Mouse (Mus musculus): ENCODE results near the gene Trpv5.

Gene Trpv5

DNA sequence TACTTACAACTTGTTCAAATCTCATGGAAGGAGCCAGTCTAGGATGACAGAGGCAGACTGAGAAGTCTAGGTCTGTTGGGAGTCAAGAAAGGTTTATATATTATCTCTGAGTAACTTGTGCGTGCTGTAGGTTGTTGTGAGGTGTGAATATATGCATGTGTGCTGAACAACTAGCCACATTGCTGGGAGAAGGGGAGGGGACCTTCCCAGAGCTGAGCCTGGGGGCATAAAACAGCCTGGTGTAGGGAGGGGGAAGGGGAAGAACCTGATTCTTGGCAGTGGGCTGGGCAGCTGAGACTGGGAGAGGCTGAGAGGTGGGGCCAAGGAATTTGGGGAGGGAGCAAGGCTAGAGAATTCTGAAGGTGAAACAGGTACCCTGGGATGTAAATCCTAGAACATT lies at the start of gene Trpv5:
TSS of gene Trpv5 (minus strand) at position 101 of the 400 bp plus-strand sequence.
- no peak for DNase-seq

DNA sequence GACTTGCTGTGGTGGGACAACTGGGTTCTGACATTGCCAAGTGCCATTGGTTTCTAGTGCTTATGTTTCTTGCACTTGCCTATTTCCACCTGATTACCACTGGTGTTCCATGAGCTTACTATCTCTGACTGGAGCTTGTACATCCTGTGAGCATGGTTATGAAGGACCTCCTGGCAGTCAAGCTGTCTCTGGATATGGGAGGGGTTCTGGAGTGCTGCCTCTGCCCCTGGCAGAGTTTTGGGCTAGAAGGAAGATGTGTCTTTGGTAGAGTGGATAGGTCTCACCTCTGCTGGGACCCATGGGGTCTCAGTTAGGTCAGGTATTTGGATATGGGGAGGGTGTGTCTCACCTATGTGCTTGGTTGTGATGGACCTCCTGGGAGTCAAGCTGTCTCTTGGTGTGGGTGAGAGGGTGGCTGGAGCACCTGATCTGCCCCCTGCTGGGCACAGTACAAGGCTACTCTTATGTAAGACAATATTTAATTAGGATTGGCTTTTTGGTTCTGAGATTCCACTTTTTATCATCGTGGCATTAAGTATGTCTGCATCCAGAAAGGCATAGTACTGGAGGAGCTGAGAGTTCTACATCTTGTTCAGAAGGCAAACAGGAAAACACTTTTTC lies 47.5 kb upstream of the Trpv5 start:
- DNase-seq, result peak in 1 of 2 experiments; percentile 3

DNA sequence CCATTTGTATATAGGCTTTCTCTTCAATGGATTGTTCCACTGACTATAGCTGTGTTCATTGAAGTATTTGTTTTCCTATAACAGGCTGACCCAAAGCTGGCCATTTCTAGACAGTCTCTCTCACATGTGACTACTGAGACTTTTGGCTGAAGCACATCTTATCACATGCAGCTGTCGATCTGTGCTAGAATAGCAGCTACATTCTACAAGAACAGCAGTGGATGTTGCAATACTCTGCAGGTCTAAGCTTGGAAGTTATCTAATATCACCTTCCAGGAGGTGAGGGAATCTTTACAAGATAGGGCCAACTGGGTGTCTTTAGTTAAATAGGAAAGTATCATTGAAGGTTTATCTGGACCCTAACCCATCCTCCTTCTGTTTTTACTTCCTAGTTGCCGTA lies 40.9 kb upstream of the Trpv5 start:
- DNase-seq, result no peak

DNA sequence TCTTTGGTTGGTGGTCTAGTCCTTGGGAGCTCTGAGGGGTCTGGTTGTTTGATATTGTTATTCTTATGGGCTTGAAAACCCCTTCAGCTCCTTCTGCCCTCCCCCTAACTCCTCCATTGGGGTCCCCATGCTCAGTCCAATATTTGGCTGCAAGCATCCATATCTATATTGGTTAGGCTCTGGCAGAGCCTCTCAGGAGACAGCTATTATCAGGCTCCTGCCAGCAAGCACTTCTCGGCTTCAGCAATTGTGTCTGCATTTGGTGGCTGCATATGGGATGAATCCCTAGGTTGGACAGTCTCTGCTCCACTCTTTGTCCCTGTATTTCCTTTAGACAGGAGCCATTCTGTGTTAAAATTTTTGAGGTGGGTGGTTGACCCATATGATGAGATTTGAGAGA lies 29.7 kb upstream of the Trpv5 start:
- DNase-seq, result no peak

DNA sequence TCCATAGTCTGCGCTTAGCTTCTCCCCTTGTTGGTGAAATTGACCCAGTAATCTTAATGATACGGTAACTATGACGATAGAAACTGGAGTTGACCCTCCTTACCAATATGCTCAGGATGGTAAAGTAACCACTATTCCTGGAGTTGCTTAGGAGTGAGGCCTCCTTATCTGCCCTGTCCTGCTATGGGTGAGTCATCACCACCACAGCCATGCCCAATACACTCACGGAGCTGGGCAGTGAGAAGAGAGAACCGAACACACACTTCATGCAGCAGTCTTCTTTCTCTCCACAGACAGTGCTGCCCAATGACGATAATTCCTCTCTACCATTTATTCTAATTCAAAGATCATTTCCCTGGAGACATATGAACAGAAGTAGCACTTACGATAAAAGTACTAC lies 25.7 kb upstream of the Trpv5 start:
- DNase-seq, result no peak

DNA sequence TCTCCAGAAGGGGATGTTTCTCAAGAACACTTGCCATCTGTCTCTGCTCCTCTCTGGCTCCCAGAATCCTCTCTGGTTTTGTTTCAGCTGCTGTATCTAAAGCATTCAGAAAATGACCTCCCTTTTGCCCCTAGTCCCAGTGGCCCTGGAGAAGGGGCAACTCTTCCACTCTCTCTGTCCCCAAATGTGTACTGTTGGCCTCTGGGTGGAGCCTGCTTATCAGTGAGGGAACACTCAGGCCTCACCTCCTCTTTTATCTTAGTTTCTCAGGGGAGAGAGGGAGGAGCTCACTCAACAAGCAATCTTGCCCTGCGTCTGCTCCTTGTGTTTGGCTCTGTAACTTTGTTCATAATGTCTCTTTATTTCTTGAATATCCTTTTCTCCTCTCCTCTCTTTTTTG lies 23.6 kb upstream of the Trpv5 start, which contains the start of gene Kel:
TSS of gene Kel (minus strand) at position 217 of the 400 bp plus-strand sequence.
- DNase-seq, result no peak

DNA sequence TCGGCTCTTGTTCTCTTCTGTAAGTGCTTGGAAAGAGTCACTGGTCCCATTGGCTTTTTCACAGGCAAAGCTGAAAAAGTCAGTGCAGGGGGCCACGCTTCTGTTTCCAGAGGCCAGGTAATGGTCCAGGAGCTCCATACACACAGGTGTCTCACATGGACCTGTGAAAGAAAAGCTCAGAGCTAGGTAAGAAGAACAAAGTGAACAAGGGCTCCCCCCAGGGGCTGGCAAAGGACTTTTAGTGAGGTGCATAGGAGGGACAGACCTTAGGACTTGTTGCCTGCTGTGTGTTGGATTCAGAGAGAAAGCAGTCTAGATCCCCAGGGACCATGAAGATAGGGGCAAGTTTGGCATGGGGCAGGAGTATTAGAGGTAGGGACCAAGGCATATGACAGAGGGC lies 22.4 kb upstream of the Trpv5 start:
- DNase-seq, result peak in 1 of 2 experiments; percentile 6

DNA sequence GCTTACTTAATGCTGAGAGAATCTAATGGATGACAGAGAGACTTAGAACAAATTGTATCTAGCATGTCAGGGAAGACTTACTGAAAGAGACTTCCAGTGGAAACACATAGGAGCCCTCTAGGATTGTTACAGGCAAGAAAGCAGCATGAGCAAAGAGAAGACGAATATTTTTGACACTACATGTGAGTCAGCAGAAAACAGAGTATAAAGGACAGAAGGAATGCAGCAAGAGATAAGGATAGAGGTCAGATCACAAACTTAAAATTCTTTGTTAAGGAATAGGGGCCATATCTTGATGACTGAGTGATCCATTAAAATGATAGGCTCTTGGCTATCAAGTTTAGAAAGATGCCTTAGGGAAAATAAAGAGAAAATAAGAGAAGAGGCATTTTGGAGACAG lies 20.7 kb upstream of the Trpv5 start:
- no peak for DNase-seq

DNA sequence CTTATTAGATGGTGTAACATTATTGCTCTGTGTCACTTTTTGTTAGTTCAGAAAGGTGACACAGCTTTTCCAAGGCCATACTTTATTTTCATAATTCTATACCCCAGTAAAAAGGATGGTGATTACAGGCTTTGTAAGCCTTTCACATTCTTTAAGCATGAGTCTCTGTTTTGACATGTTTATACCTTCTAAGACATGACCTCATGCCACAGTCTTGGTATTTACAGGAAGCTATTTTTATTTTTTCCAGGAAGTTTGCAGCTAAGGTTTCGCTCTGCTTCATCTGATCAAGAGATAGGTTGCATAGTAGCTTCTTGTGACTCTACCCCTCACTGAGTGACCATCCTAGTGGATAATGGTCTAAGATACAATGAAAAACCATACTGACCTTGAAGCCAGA lies 13.8 kb upstream of the Trpv5 start:
- DNase-seq, result no peak

DNA sequence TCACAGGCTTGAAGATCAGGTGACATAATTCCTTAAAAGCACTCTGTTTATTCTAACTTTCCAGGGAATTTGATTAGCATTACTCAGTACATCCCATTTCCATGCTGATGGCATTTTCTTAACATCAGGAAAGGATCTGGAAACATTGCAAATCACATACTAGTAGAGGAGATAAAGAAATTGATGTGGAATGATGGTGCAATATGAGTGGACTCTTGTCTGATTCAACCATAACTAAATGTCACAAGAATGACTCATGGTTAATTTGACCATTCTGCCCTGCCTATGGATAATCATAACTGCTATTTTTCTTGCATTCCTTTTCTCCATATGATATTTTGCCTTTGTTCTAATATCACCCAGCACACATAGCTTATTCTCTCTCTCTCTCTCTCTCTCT lies 11.6 kb upstream of the Trpv5 start:
- DNase-seq, result no peak

DNA sequence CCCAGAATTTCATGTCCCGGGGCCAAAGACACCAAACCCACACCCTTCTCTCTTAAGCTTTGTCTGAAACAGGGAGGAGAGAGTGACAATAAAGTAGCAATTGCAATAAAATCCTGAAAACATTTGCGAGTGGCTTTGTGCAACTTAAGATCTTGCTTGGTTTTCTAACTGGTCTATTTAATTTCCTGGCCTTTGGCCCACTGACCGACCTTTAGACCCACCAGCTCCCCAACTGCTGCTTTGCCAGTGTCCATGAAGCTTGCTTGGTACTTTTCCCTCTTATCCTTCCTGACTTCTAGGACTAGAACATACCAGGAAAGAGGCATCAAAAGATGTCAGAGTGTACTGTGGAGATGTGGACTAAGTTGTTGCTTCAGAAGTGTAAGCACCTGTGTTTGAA lies 5.0 kb upstream of the Trpv5 start:
- no peak for DNase-seq

DNA sequence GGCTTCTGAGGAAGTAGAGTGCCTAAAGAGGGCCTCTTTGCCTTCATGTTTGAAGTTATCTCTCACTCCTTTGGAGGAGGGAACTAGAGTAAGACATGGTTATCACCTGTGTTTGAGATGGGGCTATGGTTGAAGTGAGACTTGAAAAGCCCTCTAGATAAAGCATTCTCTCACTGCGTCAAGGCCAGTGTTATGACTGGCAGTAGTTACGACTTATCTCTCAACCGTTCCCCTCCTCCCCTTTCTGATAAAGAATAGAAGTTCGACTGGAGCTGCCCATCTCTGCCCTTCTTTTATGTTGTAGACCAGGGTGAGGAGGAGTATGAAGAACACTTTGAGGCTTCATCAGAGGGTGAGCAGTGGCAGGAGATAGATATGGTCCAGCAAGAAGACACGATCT lies 4.3 kb upstream of the Trpv5 start:
- no peak for DNase-seq

DNA sequence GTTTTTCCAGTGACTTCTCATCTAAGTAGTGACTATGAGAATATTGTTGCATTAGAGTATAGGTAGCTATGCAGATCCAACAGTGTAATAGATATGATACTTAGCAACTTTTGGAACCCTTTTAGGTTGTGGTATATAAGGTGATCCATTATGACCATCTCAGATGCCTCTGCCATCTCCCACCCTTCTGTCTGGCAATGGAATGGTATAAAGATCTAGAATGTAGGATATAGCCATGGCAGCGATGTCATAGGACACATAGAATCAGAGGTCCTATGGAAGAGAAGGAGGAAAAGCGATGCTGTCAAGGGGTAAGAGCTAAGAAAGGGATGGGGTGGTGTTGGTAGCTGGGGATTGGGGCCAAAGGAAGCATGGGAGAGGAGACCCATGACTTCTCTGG lies 3.6 kb upstream of the Trpv5 start, which contains the start of gene Llcfc1:
TSS of gene Llcfc1 (plus strand) at position 301 of the 400 bp plus-strand sequence.
- DNase-seq, result no peak

DNA sequence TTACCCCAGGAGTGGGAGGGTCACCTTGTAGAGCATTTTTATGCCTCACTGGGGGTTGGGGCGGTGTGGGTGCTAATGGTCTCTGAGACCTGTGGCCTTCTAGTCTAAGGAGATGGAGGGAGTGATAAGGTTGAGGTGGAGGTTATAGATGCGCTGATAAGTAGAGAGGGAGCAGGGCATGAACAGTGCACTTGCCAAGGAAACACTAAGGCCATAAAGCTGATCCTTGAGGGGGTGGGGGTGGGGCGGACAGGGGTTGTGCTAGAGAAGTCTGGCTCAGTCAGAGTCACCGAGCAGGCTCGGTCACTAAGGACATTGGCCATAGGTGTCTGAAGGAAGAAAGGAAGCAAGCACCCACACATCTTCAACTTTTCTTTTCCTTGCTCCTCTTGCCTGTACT lies 1.1 kb upstream of the Trpv5 start:
- DNase-seq, result no peak

DNA sequence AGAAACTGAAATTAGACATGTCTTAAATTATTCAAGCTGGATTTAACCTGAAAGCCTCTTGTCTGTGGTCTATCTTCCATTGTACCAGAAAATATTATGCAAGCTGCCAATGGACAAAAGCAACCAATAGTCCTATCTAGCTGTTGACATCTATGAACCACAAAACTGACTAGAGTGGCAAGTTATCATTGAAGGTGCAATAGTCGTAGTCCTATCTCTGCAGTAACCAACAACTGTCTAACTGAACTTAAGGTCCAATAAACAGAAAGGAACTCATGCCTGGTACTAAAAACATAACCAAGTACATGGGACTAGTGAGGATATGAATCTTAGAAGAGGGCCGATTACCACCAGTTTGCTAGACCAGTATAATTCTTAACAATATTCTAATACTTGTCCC lies 4.0 kb downstream of the Trpv5 start:
- no peak for DNase-seq

DNA sequence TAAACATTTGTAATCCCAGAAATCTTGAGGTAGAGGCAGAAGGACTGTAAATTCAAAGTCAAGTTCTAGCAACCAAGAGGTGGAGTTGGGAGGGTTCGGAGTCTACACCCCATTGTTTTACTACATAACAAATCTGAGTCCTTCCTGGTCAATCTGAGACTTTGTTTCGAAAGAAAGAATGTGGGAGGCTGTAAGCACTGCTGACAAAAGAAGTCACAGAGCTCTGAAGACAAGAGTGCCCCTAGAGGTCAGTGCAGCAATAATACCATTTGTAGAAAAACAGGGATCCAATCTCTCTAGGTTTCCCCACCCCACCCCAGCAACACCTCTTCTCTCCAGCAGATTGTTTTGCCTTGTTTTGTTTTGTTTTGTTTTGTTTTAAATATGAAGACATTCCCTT lies 18.2 kb downstream of the Trpv5 start:
- DNase-seq, result no peak

DNA sequence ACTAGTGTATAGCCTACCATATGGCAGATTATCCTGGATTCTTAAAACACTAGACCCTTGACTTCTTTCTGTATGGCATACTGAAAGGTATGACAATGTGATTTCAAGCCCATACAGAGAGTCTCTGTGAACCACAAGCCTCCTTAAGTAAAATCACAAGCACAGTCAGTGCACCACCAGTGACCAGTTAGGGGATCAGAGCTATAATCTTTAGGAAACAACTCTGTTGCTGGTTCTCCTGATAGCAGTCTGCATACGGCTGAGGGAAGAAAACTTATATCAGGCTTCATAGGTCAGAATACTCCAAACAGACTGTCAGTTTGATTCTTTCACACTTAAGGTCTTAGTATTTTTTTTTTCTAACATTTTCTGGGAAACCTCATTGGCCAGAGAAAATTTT lies 22.1 kb downstream of the Trpv5 start:
- no peak for DNase-seq

DNA sequence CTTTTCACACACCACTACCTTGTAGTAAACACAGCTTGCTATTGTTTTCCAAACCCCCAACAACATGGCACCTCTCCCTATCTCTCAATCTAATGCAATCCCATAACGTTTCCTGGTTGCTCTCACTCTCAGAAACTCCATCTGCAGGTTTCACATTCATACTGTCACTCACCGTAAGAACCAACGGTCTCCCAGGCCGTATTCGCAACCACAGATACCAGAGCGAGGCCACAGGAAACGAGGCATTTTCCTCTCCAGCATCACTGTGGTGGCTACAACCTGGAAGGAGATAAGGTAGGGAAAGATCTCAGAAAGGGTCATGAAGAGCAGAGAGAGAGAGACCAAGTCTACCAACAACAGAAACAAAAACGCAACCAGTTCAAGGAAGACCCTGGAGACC lies 25.9 kb downstream of the Trpv5 start:
- DNase-seq, result no peak

DNA sequence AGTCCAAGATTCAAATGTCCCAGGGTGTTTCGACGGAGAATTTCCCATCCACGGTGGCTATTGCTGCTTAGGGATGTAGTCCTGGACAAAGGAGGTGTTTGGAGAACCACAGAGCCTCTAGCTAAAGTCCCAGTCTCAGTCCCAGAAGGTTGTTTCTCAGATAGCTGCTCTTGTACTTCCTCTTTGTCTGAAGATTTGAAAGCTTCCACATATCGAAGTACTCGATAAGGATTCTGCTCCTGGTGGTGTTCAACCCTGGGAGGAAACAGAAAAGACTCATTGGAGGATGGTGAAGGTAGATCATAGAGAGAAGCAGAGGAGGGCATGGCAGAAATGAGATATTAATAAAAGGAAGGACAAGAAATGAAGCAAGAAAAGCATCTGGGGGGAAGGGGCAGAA lies 27.4 kb downstream of the Trpv5 start:
- DNase-seq, result no peak

DNA sequence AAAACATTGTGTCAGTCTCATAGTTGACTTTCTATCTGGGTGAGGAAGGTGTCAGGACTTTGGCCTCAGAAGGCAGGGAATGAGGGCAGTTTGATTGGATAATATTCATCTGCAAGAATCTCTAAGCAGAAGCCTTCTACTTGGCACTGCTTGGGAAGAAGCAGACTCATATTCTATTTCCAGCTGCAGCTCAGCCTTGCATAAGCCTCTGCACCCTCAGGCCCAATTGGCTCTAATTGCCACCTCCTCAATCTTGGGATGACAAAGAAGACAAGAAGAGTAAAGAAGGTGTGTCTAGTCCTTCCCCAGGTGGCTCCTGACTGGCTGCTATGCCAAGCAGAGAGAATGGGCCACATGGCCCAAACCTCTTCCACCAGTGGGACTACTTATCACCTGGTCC lies 33.9 kb downstream of the Trpv5 start:
- DNase-seq, result no peak

DNA sequence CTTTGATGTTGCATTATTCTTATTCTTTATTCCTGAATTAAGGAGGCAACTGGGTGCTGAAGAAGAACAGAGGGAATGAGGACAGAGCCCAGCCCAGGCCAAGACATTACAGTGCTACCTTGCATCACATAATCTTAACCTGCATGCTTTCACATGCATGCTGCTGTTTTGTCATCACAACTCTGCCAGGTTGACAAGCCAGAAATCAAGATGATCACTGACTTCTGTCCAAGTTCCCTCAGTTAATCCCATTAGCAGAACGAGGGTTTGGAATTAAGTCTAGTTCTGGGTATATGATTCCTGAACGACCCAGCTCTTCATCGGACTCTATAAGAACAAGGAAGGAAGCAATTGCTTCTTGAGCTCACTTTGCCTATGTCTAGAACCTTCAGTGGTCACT lies 34.3 kb downstream of the Trpv5 start:
- no peak for DNase-seq

DNA sequence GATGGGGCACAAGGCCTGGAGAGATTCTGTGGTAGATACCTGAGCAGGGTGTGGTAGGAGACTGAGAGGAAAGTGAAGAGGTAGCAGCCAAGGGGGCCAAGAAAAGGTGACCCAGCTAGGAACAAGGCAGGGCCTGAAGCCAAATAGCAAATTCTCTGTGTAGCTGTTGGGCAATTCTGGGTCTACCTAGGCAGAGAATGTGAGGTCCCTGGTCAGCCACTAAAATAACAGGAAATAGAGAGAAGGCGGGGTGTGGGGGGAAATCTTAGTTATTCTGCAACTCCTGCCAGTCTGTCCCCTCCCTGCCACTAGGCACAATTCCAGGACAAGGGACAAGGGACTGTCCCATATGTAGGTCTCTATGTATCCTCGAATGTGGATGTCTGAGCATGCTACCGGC lies 37.3 kb downstream of the Trpv5 start:
- DNase-seq, result no peak

DNA sequence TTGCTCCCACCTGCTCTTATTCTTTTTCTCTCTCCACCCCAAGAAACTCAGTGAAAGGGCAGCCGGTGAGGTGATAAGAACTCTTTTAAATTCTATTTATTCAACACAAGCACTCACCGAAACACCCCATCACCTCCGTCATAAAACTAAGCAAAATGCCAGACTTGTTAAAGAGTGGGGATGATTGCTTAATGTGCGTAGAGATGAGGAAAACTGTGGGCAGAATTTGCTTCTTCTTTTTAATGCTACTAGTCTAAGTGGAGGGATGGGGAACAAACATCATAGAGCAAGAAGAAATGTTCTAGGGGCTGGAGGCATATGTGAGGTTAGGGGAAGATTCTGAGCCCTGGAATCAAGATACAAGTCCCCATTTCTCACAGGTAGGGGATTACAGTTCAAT lies 37.8 kb downstream of the Trpv5 start:
- DNase-seq, result no peak

DNA sequence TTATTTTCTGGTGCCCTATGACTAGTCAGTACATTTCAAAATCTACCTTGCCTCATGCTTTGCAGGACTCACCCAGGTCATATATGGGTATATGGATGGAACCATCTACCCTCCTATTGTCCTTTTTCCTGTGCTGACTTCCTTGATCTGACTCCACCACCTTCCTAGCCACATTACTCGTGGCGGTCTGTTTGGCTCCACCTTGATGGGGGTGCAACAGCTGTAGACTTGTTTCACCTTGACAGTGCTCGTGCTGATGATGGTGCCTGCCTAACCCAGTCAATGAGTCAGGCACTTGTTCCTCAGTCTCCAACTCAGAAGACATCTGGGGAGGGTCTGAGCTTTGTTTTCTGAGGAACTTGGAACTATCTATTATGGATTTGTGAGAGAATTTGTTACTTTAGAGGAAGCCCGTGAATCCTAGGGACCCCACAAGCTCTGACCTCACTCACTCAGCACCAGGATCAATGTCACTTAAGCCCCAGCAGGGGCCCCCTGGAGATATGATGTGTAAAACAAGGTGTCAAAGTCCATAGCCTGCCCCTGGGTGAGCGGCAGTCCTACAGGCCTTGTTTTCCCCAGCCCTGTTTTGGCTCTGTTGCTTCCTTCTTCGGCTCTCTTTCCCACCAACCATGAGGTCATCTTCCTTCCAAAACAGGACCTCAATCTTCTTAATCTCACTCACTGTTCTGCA lies 39.2 kb downstream of the Trpv5 start:
- no peak for DNase-seq

DNA sequence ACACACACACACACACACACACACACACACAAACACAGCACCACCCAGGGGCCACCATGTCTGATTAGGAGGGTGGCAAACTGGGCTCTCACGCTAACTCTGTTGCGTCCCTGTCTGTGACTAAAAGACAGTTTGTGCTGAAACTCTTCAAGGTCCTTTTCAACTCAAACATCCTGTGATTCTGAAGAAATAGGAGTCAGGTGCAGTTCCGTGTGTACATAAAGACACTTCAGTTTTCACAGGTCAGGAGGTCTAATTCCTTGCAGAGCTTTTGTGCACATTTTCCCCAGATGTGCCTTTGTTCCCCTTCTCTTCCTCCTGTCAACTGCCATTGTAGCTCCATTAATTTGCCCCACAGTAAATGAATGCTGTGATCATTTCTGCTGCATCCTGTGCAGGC lies 40.1 kb downstream of the Trpv5 start:
- DNase-seq, result no peak

Data from spleen, adult 18-20 months (tissue).